Mouse (Mus musculus) cortical plate, adult 2 months (tissue): ENCODE data around the gene Phldb2.

Experiments
- CTCF ChIP-seq: fragments of 200-500 bp; IDR thresholded peaks from 2 replicates; pipeline ENCODE4 v1.5.1; 2011; ENCODE audit warnings: mild to moderate bottlenecking, control low read depth, low read length; ENCODE audit not compliant: insufficient read depth; ENCODE audit errors: extremely low read depth
- POLR2A ChIP-seq: fragments of 200-500 bp; IDR thresholded peaks from 2 replicates; pipeline ENCODE4 v1.6.1; 2011; ENCODE audit warnings: mild to moderate bottlenecking, low read length, control low read depth; ENCODE audit not compliant: insufficient read depth; ENCODE audit errors: extremely low read depth

DNA sequence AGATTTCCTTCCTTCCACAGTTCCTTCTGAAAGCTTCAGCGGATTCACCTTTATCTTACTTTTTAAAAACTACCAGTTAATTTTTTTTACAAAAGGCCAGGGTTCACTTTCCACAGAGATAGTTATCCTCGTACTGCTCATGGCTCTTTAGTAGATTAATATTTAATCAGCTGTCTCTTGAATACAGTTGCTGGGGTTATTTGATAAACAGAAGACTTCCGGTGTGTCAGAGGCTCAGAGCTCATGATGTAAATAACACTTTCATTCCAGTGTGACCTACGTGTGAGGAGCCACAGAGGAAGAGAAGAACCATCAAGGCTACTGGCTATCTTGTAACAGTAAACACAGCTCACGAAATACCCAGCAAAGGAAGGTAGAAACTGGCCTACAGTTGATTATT lies 13.2 kb upstream of the Phldb2 start:
- TF ChIP-seq CTCF (no peak), POLR2A (no peak)
